Mouse (Mus musculus) skeletal muscle tissue, adult 2 months (tissue): ENCODE results near the gene Astn1.

Experiments used
- DNase-seq: peaks from one replicate; pipeline ENCODE4 v3.0.0-alpha.2; 2012; ENCODE audit warnings: low read depth, low spot score

The Astn1 gene

GRCm38 (mm10) chr1:158739132-158739919, 377.3 kb downstream of the Astn1 start:
- peak; percentile 41 for DNase-seq

- DNase-seq: no peak
Observed at GRCm38 (mm10) chr1:158740161-158740766, 378.2 kb downstream of the Astn1 start.

- no peak for DNase-seq
Observed at GRCm38 (mm10) chr1:158740949-158741348, 378.9 kb downstream of the Astn1 start.
